Mouse (Mus musculus): ENCODE data around the gene Ecm1.

Ecm1 gene

DNA sequence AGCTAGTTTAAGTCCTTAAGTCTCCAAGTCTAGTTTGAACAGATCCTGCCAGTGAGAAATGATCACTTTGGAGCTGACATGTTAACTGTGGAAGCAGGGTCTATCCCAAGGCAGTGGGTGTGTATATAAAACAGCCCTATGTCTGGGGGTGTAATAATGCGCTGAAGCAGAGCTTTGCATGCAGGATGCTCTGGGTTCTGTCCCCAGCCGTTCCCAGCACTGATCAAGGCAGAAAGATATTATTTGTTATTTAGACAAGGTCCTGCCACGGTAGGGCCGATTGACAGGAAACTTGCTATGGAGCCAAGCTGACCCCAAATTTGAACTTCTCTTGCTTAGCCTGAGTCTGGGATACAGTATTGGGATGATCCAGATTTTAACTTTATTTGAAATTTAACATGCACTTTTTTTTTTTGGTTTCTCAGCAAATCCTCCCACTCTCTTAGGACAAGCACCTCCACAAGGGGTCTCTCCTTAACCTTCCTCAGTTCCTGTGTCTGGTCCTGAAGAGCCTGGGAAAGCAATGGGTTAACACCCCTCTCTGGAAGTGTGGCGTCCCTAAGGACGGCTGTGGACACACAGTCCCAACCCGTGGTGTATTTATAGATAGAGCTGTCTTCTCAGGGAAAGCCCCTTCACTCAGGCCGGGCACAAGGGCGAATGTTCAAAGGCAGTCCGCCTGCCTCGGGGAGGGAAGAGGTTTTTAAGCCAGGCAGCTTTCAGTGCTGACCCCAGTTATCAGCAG, 50.0 kb downstream of the Ecm1 start:
- no peak for DNase-seq

DNA sequence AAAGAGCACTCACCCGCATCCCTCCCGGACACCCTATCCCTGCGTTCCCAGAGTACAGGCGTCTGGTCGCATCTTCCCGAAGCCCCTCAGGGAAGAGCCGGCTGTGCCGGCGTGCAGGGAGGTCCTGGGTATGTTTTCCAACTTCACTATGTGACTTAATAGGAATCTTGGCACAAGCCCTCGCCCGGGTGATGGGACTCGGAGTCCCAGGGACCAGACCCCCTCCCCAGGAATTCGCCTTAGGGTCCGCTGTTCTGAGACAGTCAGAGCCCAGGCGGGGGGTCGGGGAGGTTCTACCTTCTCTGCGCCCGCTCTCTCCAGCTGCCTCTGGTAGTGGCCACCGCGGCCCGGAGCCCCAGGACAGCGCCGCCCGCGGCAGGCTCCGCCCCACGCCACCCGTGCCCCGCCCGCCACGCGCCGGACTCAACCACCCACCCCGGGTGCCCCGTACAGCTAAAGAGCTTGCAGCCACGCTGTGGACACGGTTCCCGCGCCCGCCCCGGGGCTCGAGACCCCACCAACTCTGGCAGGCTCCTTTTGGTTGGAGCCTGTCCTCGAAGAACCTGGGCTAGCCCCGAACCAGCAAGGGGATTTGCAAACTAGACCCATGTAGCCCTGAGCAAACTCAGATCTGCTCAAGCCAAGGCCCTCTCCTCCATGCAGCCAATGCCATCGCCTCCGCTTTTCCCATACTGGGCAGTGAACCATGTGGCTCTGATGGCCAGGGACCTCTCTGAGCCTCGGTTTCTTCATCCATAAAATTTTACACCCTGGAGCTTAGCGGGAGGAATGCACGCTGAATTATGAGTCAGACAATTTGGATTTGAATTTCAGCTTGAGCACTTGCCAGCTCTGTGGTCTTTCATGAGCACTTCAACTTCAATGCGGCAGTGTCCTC, 51.6 kb downstream of the Ecm1 start, which contains the start of gene Adamtsl4:
Adamtsl4 (minus strand) TSS at position 394 of the 898 bp plus-strand sequence.
- peak; percentile 40 for DNase-seq

DNA sequence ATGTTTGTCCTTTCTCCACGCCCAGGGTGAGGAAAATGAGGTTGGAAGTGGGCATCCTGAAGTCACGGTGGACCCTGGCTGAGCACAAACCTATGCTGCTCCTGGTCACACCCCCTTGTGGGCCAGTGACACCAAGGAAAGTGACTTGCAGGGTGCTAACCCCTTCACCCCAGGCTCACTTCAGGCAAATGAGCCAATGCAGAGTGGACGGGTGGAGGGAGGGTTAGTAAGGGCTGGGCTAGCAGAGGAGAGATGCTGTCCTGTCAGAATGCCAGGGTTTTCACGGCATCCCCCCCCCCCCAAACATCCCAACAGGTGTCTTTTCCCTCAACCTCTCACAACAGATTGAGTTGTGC, 52.2 kb downstream of the Ecm1 start:
- DNase-seq: no peak

DNA sequence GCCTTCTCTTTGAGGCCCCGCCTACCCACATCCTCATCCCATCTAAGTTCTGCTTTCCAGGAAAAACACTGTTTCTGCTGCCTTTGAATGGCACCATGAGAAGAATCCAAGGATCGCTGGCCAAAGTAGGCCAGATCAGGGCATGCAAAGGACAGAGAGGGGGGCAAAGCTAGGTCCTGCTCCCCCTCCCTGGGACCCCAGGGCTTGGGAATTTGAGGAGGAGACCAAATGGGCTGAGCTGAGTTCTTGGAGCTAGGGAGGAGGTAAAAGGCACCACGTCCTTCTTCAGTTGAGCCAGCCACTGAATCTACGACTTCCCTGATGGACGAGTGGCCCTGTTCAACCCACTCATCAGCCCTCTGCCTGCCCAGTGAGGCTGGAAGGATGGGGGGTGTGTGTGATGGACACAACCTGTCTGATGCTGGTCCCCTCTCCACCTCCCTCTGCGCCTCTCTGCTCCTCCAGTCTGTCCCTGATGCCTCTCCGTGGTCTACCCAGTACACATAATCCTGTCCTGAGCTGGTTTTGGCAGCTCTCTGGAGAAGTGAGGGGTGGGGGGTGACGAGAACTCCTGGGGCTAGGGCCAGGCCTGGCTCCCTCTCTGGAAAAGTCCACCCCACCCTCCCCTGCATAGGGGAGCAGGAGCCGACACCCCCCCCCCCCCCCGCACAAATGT, 52.7 kb downstream of the Ecm1 start:
- DNase-seq: no peak

DNA sequence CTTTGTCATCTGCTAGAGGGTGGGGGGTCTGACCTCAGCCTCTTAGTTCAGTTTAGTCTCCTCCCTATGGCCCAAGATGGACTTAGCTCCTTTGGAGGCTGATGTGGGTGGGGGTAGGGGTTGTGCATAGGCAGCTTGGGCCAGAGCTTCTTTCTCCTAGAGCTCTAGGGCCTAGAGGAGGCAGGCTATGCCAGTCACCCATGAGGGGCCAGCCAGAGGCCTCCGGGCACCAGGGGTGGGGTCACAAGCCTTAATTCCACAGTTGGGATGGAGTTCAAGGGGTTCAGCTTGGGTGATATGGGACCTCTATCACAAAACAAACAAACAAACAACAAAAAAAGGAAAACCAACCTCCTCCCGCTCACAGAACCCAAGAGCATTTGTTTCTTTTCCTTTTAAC, 53.7 kb downstream of the Ecm1 start:
- no peak for DNase-seq

DNA sequence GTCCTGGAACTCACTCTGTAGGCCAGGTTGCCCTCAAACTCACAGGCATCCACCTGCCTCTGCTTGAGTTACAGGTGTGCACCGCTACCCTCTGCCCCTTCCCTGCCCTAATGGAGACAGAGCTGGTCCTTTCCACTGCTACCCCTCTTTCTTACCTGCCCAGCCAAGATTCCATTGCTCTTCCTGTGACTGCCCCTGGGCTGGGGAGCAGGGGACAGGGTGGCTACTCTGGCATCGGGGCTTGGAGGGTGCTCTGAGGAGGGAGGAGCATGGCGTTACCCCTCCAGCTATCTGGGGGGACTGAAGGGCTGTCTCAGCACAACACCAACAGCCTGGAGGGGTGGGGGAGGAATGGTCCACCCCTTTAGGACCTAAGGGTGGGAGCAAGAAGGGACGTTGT, 54.1 kb downstream of the Ecm1 start:
- no peak for DNase-seq

DNA sequence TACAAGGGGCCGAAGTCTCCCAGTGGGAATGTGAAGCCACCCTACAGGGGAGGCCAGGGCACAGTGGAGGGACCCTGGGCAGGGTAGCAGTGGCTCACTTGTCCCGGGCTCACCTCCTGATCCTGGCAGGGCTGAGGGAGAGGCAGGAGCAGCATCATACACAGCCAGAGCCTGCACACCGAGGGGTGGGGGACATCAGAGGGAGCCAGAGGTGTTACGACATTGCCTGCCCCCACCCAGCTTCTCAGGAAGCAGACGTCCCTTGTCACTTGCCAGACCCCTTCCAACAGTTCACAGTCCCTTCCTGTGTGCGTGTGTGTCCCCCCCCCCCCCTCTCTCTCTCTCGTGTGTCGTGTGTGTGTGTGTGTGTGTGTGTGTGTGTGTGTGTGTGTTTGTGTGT, 54.5 kb downstream of the Ecm1 start:
- DNase-seq: no peak
